Mouse (Mus musculus): ENCODE data around the gene Ylpm1. TPM values are rescaled to one million over a fixed set of nuclear protein-coding genes. Genes with fewer than 3 reads are reported as not detected.

The Ylpm1 gene
- polyA plus RNA-seq, 1 experiment from 2014 or later: 12.3 TPM

- Histone ChIP-seq H3K4me2 (replicated peaks; ENCODE audit: low read depth, low read length) (no peak overlapping the region), H3K9ac (replicated peaks; ENCODE audit: low read depth) (no peak overlapping the region), H3K36me3 (ENCODE audit: insufficient read depth, low read length) (peaks cover 12% of the 10 kb centered on the region; the same call in 1 of the 2 replicates), H3K4me3 (ENCODE audit: low read depth, low read length) (no peak overlapping the region), H3K27ac (ENCODE audit: low read length) (no peak overlapping the region), H3K9me3 (ENCODE audit: low read length) (no peaks in the 10 kb centered on the region), H3K4me1 (ENCODE audit: insufficient read depth, low read depth, low read length) (no peaks in the 10 kb centered on the region), H3K27me3 (replicated peaks; ENCODE audit: insufficient read depth, low read length) (no peaks in the 10 kb centered on the region)
- 97% methylated on average over 2 of the region's 2 CpGs for whole genome bisulfite sequencing
- peak; percentile 35 for DNase-seq (ENCODE audit: low spot score)
- no peak for ATAC-seq
- TF ChIP-seq EP300 (IDR thresholded peaks at IDR 0.05): no peak
- peak; percentile 68 for TF ChIP-seq CTCF (IDR thresholded peaks at IDR 0.05)
Measured at GRCm38 (mm10) chr12:85032710-85033109, 36.6 kb downstream of the Ylpm1 start.

DNA sequence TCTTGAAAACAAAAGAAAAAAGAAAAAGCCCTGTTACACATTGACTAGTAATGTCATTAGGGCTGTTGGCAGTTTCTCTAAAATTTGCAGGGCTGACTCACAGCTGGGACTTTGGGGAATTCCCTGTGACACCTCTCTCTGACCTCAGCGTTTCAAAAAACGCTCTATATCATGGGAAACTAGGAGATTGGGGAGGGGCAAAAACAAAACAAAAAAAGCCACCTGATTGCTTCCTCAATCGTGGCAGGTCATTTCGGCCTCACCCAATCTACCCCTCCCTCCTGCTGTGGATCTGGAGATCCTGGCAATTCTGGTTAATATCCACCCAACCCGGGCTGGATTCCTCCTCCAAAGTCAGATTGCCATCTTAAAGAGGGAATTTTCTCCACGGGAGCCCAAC, 55.1 kb downstream of the Ylpm1 start:
- H3K9ac ChIP-seq (replicated peaks; ENCODE audit: low read depth): no peak overlapping the region
- no peak overlapping the region for H3K4me2 ChIP-seq (replicated peaks; ENCODE audit: low read depth, low read length)
- peaks cover 15% of the 10 kb centered on the region for H3K36me3 ChIP-seq (ENCODE audit: insufficient read depth, low read length)
- TF ChIP-seq EP300 (IDR thresholded peaks at IDR 0.05) (no peak), CTCF (IDR thresholded peaks at IDR 0.05) (no peak)
- no peaks in the 10 kb centered on the region for H3K9me3 ChIP-seq (ENCODE audit: low read length)
- whole genome bisulfite sequencing: 53% methylated on average over 6 of the region's 6 CpGs
- no peaks in the 10 kb centered on the region for H3K4me1 ChIP-seq (ENCODE audit: insufficient read depth, low read depth, low read length)
- no peak overlapping the region for H3K4me3 ChIP-seq (ENCODE audit: low read depth, low read length)
- H3K27me3 ChIP-seq (replicated peaks; ENCODE audit: insufficient read depth, low read length): no peaks in the 10 kb centered on the region
- ATAC-seq (no peak), DNase-seq (ENCODE audit: low spot score) (no peak)
- no peak overlapping the region for H3K27ac ChIP-seq (ENCODE audit: low read length)

GRCm38 (mm10) chr12:85071043-85071442, 74.9 kb downstream of the Ylpm1 start:
- H3K4me1 ChIP-seq (ENCODE audit: insufficient read depth, low read depth, low read length): no peaks in the 10 kb centered on the region
- H3K4me3 ChIP-seq (ENCODE audit: low read depth, low read length): no peak overlapping the region
- peaks cover 25% of the 10 kb centered on the region; the same call in 1 of the 2 replicates for H3K36me3 ChIP-seq (ENCODE audit: insufficient read depth, low read length)
- DNase-seq (ENCODE audit: low spot score) (no peak), ATAC-seq (no peak)
- no peak overlapping the region for H3K9ac ChIP-seq (replicated peaks; ENCODE audit: low read depth)
- H3K4me2 ChIP-seq (replicated peaks; ENCODE audit: low read depth, low read length): no peak overlapping the region
- H3K27me3 ChIP-seq (replicated peaks; ENCODE audit: insufficient read depth, low read length): no peaks in the 10 kb centered on the region
- H3K27ac ChIP-seq (ENCODE audit: low read length): no peak overlapping the region
- no peak for TF ChIP-seq EP300 (IDR thresholded peaks at IDR 0.05)
- no peak for TF ChIP-seq CTCF (IDR thresholded peaks at IDR 0.05)
- no peaks in the 10 kb centered on the region for H3K9me3 ChIP-seq (ENCODE audit: low read length)

DNA sequence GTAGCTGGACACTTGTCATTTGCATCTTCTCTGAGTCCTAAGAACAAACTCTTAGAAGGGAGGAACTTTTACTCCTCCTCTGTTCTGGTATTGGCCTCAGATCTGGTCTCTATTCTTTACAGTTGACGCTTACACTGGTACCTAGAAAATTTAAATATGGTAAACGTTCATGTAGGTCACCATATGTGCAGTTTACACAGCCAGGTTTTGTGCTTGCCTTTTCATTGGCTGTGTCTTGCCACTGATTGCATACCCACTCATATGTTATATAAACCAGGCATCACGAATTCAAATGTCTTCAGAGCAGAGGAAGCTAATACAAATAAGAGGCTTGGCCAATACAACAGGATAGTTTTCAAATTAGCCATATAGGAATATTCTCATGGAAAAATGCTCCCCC, 81.0 kb downstream of the Ylpm1 start:
- no peak overlapping the region for H3K27ac ChIP-seq (ENCODE audit: low read length)
- H3K4me3 ChIP-seq (ENCODE audit: low read depth, low read length): no peak overlapping the region
- H3K4me1 ChIP-seq (ENCODE audit: insufficient read depth, low read depth, low read length): no peaks in the 10 kb centered on the region
- DNase-seq (ENCODE audit: low spot score) (no peak), ATAC-seq (no peak)
- no peak overlapping the region for H3K9ac ChIP-seq (replicated peaks; ENCODE audit: low read depth)
- no peaks in the 10 kb centered on the region for H3K9me3 ChIP-seq (ENCODE audit: low read length)
- TF ChIP-seq CTCF (IDR thresholded peaks at IDR 0.05) (no peak), EP300 (IDR thresholded peaks at IDR 0.05) (no peak)
- no peaks in the 10 kb centered on the region for H3K27me3 ChIP-seq (replicated peaks; ENCODE audit: insufficient read depth, low read length)
- WGBS: 83% methylated on average over 3 of the region's 3 CpGs
- H3K4me2 ChIP-seq (replicated peaks; ENCODE audit: low read depth, low read length): no peak overlapping the region
- peaks cover 7% of the 10 kb centered on the region; the same call in 1 of the 2 replicates for H3K36me3 ChIP-seq (ENCODE audit: insufficient read depth, low read length)

DNA sequence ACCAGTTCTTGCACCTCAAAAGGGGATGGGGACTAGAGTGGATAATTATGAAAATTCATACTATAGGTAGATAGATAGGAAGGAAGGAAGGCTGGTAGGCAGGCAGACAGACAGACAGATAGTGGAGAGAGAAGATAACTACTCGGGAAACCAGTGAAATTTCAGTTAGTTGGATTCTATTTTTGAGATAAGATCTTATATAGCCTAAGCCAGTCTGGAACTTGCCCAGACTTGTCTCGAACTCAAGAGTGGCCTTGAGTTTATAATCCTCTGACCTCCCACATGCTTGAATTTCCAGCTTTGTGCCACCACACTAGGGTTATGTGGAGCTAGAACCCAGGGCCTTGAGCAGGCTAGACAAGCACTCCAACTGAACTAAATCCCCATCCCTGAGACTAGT, 88.1 kb downstream of the Ylpm1 start:
- H3K9ac ChIP-seq (replicated peaks; ENCODE audit: low read depth): no peak overlapping the region
- DNase-seq (ENCODE audit: low spot score) (no peak), ATAC-seq (no peak)
- WGBS: 58% methylated on average over 2 of the region's 2 CpGs
- H3K36me3 ChIP-seq (ENCODE audit: insufficient read depth, low read length): no peaks in the 10 kb centered on the region
- H3K4me2 ChIP-seq (replicated peaks; ENCODE audit: low read depth, low read length): no peak overlapping the region
- H3K27ac ChIP-seq (ENCODE audit: low read length): no peak overlapping the region
- no peak overlapping the region for H3K4me3 ChIP-seq (ENCODE audit: low read depth, low read length)
- no peaks in the 10 kb centered on the region for H3K9me3 ChIP-seq (ENCODE audit: low read length)
- no peaks in the 10 kb centered on the region for H3K27me3 ChIP-seq (replicated peaks; ENCODE audit: insufficient read depth, low read length)
- TF ChIP-seq EP300 (IDR thresholded peaks at IDR 0.05): no peak
- TF ChIP-seq CTCF (IDR thresholded peaks at IDR 0.05): no peak
- H3K4me1 ChIP-seq (ENCODE audit: insufficient read depth, low read depth, low read length): no peaks in the 10 kb centered on the region

DNA sequence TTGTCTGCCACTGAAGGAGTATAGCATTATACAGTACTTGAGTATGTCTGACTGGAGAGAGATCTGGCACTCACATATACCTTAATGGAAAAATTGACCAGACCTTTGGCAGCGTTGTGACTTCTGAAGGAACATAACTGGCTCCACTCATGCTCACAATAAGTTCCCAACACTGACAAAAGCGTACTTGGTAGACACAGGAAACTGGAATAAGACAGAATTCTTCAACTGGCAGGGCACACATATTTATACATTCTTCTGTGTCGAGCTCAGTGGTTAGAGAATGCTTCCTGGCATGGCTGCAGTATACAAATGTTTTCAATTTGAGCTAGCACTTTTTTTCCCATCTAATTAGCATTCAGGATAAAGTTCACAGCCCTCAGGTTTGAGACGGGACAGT, 88.8 kb downstream of the Ylpm1 start:
- no peaks in the 10 kb centered on the region for H3K4me1 ChIP-seq (ENCODE audit: insufficient read depth, low read depth, low read length)
- peak; percentile 46; the same call in 1 of the 2 replicates for ATAC-seq
- no peak overlapping the region for H3K9ac ChIP-seq (replicated peaks; ENCODE audit: low read depth)
- no peak for TF ChIP-seq CTCF (IDR thresholded peaks at IDR 0.05)
- H3K4me3 ChIP-seq (ENCODE audit: low read depth, low read length): no peak overlapping the region
- no peak overlapping the region for H3K27ac ChIP-seq (ENCODE audit: low read length)
- no peaks in the 10 kb centered on the region for H3K27me3 ChIP-seq (replicated peaks; ENCODE audit: insufficient read depth, low read length)
- H3K9me3 ChIP-seq (ENCODE audit: low read length): no peaks in the 10 kb centered on the region
- 70% methylated on average over 4 of the region's 4 CpGs for WGBS
- DNase-seq (ENCODE audit: low spot score): no peak
- H3K4me2 ChIP-seq (replicated peaks; ENCODE audit: low read depth, low read length): no peak overlapping the region
- no peaks in the 10 kb centered on the region for H3K36me3 ChIP-seq (ENCODE audit: insufficient read depth, low read length)

GRCm38 (mm10) chr12:85087845-85088244, 91.7 kb downstream of the Ylpm1 start:
- H3K4me3 ChIP-seq (ENCODE audit: low read depth, low read length): no peak overlapping the region
- no peak for TF ChIP-seq EP300 (IDR thresholded peaks at IDR 0.05)
- TF ChIP-seq CTCF (IDR thresholded peaks at IDR 0.05): no peak
- ATAC-seq: no peak
- H3K27ac ChIP-seq (ENCODE audit: low read length): no peak overlapping the region
- H3K4me2 ChIP-seq (replicated peaks; ENCODE audit: low read depth, low read length): no peak overlapping the region
- no peaks in the 10 kb centered on the region for H3K27me3 ChIP-seq (replicated peaks; ENCODE audit: insufficient read depth, low read length)
- H3K9me3 ChIP-seq (ENCODE audit: low read length): no peaks in the 10 kb centered on the region
- 91% methylated on average over 12 of the region's 12 CpGs for WGBS
- H3K4me1 ChIP-seq (ENCODE audit: insufficient read depth, low read depth, low read length): no peaks in the 10 kb centered on the region
- H3K36me3 ChIP-seq (ENCODE audit: insufficient read depth, low read length): no peaks in the 10 kb centered on the region
- H3K9ac ChIP-seq (replicated peaks; ENCODE audit: low read depth): no peak overlapping the region
- no peak for DNase-seq (ENCODE audit: low spot score)
